Mouse (Mus musculus) neural tube, embryonic 13.5 days (tissue): Measurements from ENCODE around the gene Pxk. TPM values are rescaled to one million over a fixed set of nuclear protein-coding genes. Genes with fewer than 3 reads are reported as not detected.

ENCODE experiments used
- ATAC-seq: fragments of 200-750 bp; cut with Nextera tagmentation; 2 replicates; pipeline ENCODE4 v1.8.0; 2017; ENCODE audit warnings: low read depth, mild to moderate bottlenecking, moderate TSS enrichment, moderate library complexity
- H3K27ac ChIP-seq: fragments of 300-500 bp; sonication (generic); replicated peaks from 2 replicates; pipeline ENCODE4 v1.5.1; 2015; ENCODE audit warnings: moderate library complexity, mild to moderate bottlenecking, inconsistent platforms
- H3K27me3 ChIP-seq: fragments of 300-500 bp; sonication (generic); 2 replicates; pipeline ENCODE4 v1.6.1; 2015; ENCODE audit warnings: mild to moderate bottlenecking, inconsistent platforms
- H3K36me3 ChIP-seq: fragments of 300-500 bp; sonication (generic); 2 replicates; pipeline ENCODE4 v1.6.1; 2015; ENCODE audit warnings: mild to moderate bottlenecking, inconsistent platforms
- H3K4me1 ChIP-seq: fragments of 300-500 bp; sonication (generic); replicated peaks from 2 replicates; pipeline ENCODE4 v1.6.1; 2015; ENCODE audit warnings: inconsistent platforms
- H3K4me2 ChIP-seq: fragments of 300-500 bp; sonication (generic); 2 replicates; pipeline ENCODE4 v1.6.1; 2015; ENCODE audit warnings: inconsistent platforms, mild to moderate bottlenecking, moderate library complexity
- H3K4me3 ChIP-seq: fragments of 300-500 bp; sonication (generic); 2 replicates; pipeline ENCODE4 v1.5.1; 2015; ENCODE audit warnings: mild to moderate bottlenecking, inconsistent platforms
- H3K9ac ChIP-seq: fragments of 300-500 bp; sonication (generic); 2 replicates; pipeline ENCODE4 v1.6.1; 2015; ENCODE audit warnings: moderate library complexity, mild to moderate bottlenecking, inconsistent platforms
- H3K9me3 ChIP-seq: fragments of 300-500 bp; sonication (generic); 2 replicates; pipeline ENCODE4 v1.6.1; 2016; ENCODE audit warnings: inconsistent platforms
- WGBS: fragments of 180-500 bp; shearing (Covaris S2); methylation state at CpG from one replicate; pipeline ENCODE4 v1.1.7; 2015; 5-methylcytosine and 5-hydroxymethylcytosine counted together
- polyA plus RNA-seq: library from polyadenylated mRNA; unstranded; fragments of >200 nt; fragmentation: Nextera tagmentation; extraction: Ambion mirVana; gene quantifications from 2 replicates; pipeline ENCODE4 v1.2.1, GENCODE M21; 2015

Pxk gene
- polyA plus RNA-seq, 1 experiment from 2014 or later = 67.8 TPM

DNA sequence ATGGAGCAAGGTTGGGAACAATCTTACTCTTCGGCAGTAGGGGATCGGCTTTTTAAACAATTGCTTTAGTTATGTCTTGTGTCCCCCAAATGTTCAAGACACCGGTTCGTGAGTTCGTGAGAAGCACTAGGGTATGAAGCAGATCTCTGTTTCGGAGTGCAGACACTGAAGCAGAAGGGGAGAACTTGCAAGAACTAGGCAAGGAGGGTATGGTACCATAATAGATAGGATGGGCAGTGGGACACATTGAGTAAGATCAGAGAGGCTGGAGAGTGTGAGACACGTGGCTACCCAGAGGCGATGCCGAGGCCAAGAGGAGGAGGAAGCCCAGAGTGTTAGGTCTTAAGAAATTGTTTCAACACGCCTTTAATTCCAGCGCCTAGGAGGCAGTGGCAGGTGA lies 17.3 kb upstream of the Pxk start:
- peak; percentile 62 for ATAC-seq
- H3K9me3 ChIP-seq = no peaks in the 10 kb centered on the region
- peak overlapping the region; percentile 74 for H3K4me3 ChIP-seq
- peaks cover 16% of the 10 kb centered on the region for H3K4me1 ChIP-seq
- peaks cover 19% of the 10 kb centered on the region for H3K36me3 ChIP-seq
- 5% methylated on average over 11 of the region's 11 CpGs for WGBS
- H3K27ac ChIP-seq = peak overlapping the region; percentile 94
- H3K9ac ChIP-seq = peak overlapping the region; percentile 82
- peak overlapping the region; percentile 74 for H3K4me2 ChIP-seq
- H3K27me3 ChIP-seq = no peaks in the 10 kb centered on the region

DNA sequence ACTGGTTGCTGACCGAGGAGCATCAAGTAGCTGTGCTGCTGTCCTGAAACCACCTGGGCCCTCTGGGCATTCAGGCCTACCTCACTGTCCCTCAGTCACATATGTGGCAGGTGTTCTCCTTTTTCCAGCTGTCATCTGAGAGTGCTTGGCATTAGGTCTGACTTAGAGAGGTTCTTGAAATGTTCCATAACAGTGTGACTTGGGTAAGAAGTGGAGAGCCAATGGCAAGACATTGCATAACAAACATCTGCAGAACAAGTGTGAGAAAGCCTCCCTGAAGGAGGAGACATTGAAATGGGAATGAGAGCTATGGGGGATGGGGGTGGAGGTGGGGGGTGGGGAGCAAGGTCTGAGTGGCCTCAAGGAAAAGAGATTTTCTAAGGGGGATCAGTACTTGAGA lies 15.1 kb upstream of the Pxk start:
- Histone ChIP-seq H3K4me1 (peaks cover 16% of the 10 kb centered on the region), H3K4me2 (no peak overlapping the region), H3K36me3 (peaks cover 40% of the 10 kb centered on the region), H3K4me3 (no peak overlapping the region), H3K9me3 (no peaks in the 10 kb centered on the region), H3K9ac (no peak overlapping the region), H3K27me3 (no peaks in the 10 kb centered on the region), H3K27ac (no peak overlapping the region)
- 85% methylated on average over 1 of the region's 1 CpGs for WGBS
- no peak for ATAC-seq

GRCm38 (mm10) chr14:8089016-8089415 lies 9.0 kb upstream of the Pxk start:
- H3K36me3 ChIP-seq = peaks cover 68% of the 10 kb centered on the region

GRCm38 (mm10) chr14:8092573-8092972 lies 5.4 kb upstream of the Pxk start:
- Histone ChIP-seq H3K4me3 (no peak overlapping the region), H3K4me2 (no peak overlapping the region), H3K9me3 (no peaks in the 10 kb centered on the region), H3K27ac (no peak overlapping the region), H3K9ac (no peak overlapping the region), H3K36me3 (peaks cover 35% of the 10 kb centered on the region), H3K27me3 (no peaks in the 10 kb centered on the region; the same call in 1 of the 2 replicates), H3K4me1 (peaks cover 13% of the 10 kb centered on the region)
- WGBS = 93% methylated on average over 2 of the region's 2 CpGs
- no peak for ATAC-seq

More at GRCm38 (mm10) chr14:8089016-8089415, 9.0 kb upstream of the Pxk start:
- H3K9ac ChIP-seq = no peak overlapping the region
- H3K4me3 ChIP-seq = no peak overlapping the region
- no peak for ATAC-seq
- H3K4me2 ChIP-seq = no peak overlapping the region
- H3K27me3 ChIP-seq = no peaks in the 10 kb centered on the region
- WGBS = 95% methylated on average over 2 of the region's 2 CpGs
- no peaks in the 10 kb centered on the region for H3K9me3 ChIP-seq
- H3K4me1 ChIP-seq = peaks cover 9% of the 10 kb centered on the region
- no peak overlapping the region for H3K27ac ChIP-seq

DNA sequence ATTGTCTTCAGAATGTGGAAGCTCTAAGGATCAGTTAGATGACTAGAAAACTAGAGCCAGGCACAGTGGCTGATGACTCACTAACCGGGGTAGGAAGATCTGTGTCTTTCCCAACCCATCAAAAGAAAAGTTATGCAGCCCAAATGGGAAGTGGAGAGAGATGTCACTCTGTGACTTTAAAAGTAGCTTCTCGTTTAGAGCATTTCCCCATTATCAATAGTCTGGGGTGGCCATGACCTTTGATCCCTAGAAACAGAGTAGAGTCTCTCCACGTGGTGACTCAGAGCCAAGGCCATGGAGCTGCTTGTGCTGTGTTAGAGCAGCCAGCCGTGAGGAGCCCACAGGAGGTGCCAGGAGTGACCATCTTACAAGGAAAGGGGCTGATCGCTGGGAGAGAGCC lies 4.6 kb upstream of the Pxk start:
- no peak overlapping the region for H3K9ac ChIP-seq
- peaks cover 13% of the 10 kb centered on the region for H3K4me1 ChIP-seq
- H3K4me3 ChIP-seq = no peak overlapping the region
- no peaks in the 10 kb centered on the region for H3K9me3 ChIP-seq
- peak; percentile 28; the same call in 1 of the 2 replicates for ATAC-seq
- H3K27me3 ChIP-seq = no peaks in the 10 kb centered on the region; the same call in 1 of the 2 replicates
- no peak overlapping the region for H3K4me2 ChIP-seq
- H3K36me3 ChIP-seq = peaks cover 30% of the 10 kb centered on the region
- WGBS = 36% methylated on average over 5 of the region's 5 CpGs
- peak overlapping the region; percentile 28; the same call in 1 of the 2 replicates for H3K27ac ChIP-seq

- H3K4me3 ChIP-seq = no peak overlapping the region
- ATAC-seq = no peak
- no peaks in the 10 kb centered on the region for H3K9me3 ChIP-seq
- H3K27me3 ChIP-seq = no peaks in the 10 kb centered on the region; the same call in 1 of the 2 replicates
- no peak overlapping the region for H3K9ac ChIP-seq
- no peak overlapping the region for H3K4me2 ChIP-seq
- H3K27ac ChIP-seq = no peak overlapping the region
- 71% methylated on average over 3 of the region's 3 CpGs for WGBS
- H3K36me3 ChIP-seq = peaks cover 14% of the 10 kb centered on the region
- H3K4me1 ChIP-seq = peaks cover 27% of the 10 kb centered on the region
Observed at GRCm38 (mm10) chr14:8094931-8095561, 3.0 kb upstream of the Pxk start.

- H3K4me2 ChIP-seq = no peak overlapping the region
- no peaks in the 10 kb centered on the region for H3K9me3 ChIP-seq
- peaks cover 9% of the 10 kb centered on the region for H3K36me3 ChIP-seq
- no peak overlapping the region for H3K4me3 ChIP-seq
- no peaks in the 10 kb centered on the region; the same call in 1 of the 2 replicates for H3K27me3 ChIP-seq
- ATAC-seq = no peak
- H3K9ac ChIP-seq = no peak overlapping the region
- no peak overlapping the region for H3K27ac ChIP-seq
- H3K4me1 ChIP-seq = peaks cover 31% of the 10 kb centered on the region
- WGBS = 78% methylated on average over 7 of the region's 7 CpGs
Observed at GRCm38 (mm10) chr14:8095562-8095950, 2.5 kb upstream of the Pxk start.

DNA sequence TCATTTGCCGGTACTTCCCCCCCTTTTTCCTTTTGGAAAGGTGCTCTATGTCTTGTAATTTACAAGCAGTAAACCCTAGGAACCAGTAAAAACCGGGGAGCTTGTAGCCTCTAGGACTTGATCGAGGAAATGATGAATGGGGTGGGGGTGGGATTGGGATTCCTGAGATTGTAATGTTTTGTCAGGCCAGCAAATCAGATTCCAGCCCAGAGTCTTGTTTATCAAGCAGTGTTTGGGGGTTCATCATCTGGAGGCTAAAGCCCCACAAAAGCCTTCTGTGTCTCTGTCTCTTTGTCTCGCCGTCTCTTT lies 630 bp downstream of the Pxk start:
- H3K4me2 ChIP-seq = peak overlapping the region; percentile 63
- H3K36me3 ChIP-seq = no peaks in the 10 kb centered on the region
- ATAC-seq = peak; percentile 40
- peak overlapping the region; percentile 87 for H3K27ac ChIP-seq
- H3K4me3 ChIP-seq = peak overlapping the region; percentile 93
- no peaks in the 10 kb centered on the region for H3K9me3 ChIP-seq
- peak overlapping the region; percentile 90 for H3K9ac ChIP-seq
- 2% methylated on average over 5 of the region's 5 CpGs for WGBS
- H3K27me3 ChIP-seq = no peaks in the 10 kb centered on the region; the same call in 1 of the 2 replicates
- peaks cover 49% of the 10 kb centered on the region for H3K4me1 ChIP-seq

DNA sequence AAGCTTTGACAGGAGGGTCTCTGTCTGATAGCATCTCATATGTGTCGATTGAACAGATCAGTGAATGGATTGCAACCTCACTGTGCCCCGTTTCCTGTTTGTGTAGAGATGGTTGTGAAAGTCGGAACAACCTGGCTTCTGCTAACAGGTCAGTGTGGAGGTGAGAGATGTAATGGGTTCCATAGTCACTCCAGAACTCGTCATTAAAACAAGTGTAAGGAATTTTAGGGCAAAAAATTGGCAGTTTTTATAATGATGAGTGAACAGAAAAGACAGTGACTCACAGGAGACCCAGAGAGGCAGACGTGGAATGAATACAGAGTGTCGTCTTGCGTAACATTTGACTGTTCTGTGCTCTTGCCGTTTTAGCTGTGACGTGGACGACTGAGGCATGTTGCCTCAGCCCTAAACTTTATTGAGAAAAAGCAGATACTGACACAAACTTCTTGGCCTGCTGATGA lies 1.6 kb downstream of the Pxk start:
- no peaks in the 10 kb centered on the region; the same call in 1 of the 2 replicates for H3K27me3 ChIP-seq

GRCm38 (mm10) chr14:8101886-8102285 lies 3.9 kb downstream of the Pxk start:
- Histone ChIP-seq H3K4me1 (peaks cover 46% of the 10 kb centered on the region), H3K4me2 (no peak overlapping the region), H3K9me3 (no peaks in the 10 kb centered on the region), H3K27ac (no peak overlapping the region), H3K4me3 (no peak overlapping the region), H3K27me3 (no peaks in the 10 kb centered on the region; the same call in 1 of the 2 replicates), H3K9ac (no peak overlapping the region), H3K36me3 (no peaks in the 10 kb centered on the region)
- ATAC-seq = no peak
- WGBS = 78% methylated on average over 8 of the region's 8 CpGs

More for the DNA sequence above, 1.6 kb downstream of the Pxk start:
- peak overlapping the region; percentile 63 for H3K4me2 ChIP-seq
- no peak for ATAC-seq
- WGBS = 66% methylated on average over 10 of the region's 10 CpGs
- H3K27ac ChIP-seq = no peak overlapping the region
- peaks cover 46% of the 10 kb centered on the region for H3K4me1 ChIP-seq
- no peaks in the 10 kb centered on the region for H3K9me3 ChIP-seq
- peak overlapping the region; percentile 93 for H3K4me3 ChIP-seq
- H3K36me3 ChIP-seq = no peaks in the 10 kb centered on the region
- peak overlapping the region; percentile 90 for H3K9ac ChIP-seq

- H3K4me2 ChIP-seq = no peak overlapping the region
- H3K36me3 ChIP-seq = no peaks in the 10 kb centered on the region
- no peak overlapping the region for H3K27ac ChIP-seq
- ATAC-seq = no peak
- no peaks in the 10 kb centered on the region for H3K27me3 ChIP-seq
- no peak overlapping the region for H3K4me3 ChIP-seq
- H3K9me3 ChIP-seq = no peaks in the 10 kb centered on the region
- WGBS = 84% methylated on average over 12 of the region's 12 CpGs
- peaks cover 46% of the 10 kb centered on the region for H3K4me1 ChIP-seq
- no peak overlapping the region for H3K9ac ChIP-seq
Observed at GRCm38 (mm10) chr14:8102676-8103075, 4.7 kb downstream of the Pxk start.

GRCm38 (mm10) chr14:8108047-8108446 lies 10.0 kb downstream of the Pxk start:
- peaks cover 11% of the 10 kb centered on the region for H3K4me1 ChIP-seq
- H3K9ac ChIP-seq = no peak overlapping the region
- no peak overlapping the region for H3K4me3 ChIP-seq
- no peak overlapping the region for H3K27ac ChIP-seq
- ATAC-seq = no peak
- no peaks in the 10 kb centered on the region for H3K27me3 ChIP-seq
- WGBS = 76% methylated on average over 4 of the region's 4 CpGs
- H3K36me3 ChIP-seq = no peaks in the 10 kb centered on the region
- no peaks in the 10 kb centered on the region for H3K9me3 ChIP-seq
- no peak overlapping the region for H3K4me2 ChIP-seq

GRCm38 (mm10) chr14:8108976-8109375 lies 11.0 kb downstream of the Pxk start:
- Histone ChIP-seq H3K36me3 (no peaks in the 10 kb centered on the region), H3K4me3 (no peak overlapping the region), H3K4me1 (peaks cover 1% of the 10 kb centered on the region), H3K9me3 (no peaks in the 10 kb centered on the region), H3K4me2 (no peak overlapping the region), H3K27me3 (no peaks in the 10 kb centered on the region), H3K27ac (no peak overlapping the region), H3K9ac (no peak overlapping the region)
- 100% methylated on average over 1 of the region's 1 CpGs for WGBS
- ATAC-seq = no peak
